Mouse (Mus musculus) hindbrain, postnatal 0 days (tissue): Measurements from ENCODE around the gene Vamp2. TPM values are rescaled to one million over a fixed set of nuclear protein-coding genes. Genes with fewer than 3 reads are reported as not detected.
A peak's percentile ranks its signal among the peaks of the same experiment; 100 is the strongest.

ENCODE experiments used
- ATAC-seq: fragments of 200-750 bp; cut with Nextera tagmentation; 2 replicates; pipeline ENCODE4 v1.8.0; 2017; ENCODE audit warnings: mild to moderate bottlenecking, moderate TSS enrichment, moderate library complexity
- DNase-seq: peaks from one replicate; pipeline ENCODE4 v3.0.0-alpha.2; 2015; ENCODE audit warnings: low spot score
- H3K27ac ChIP-seq: fragments of 300-500 bp; sonication (generic); 2 replicates; pipeline ENCODE4 v1.5.1; 2014; ENCODE audit warnings: mild to moderate bottlenecking
- H3K27me3 ChIP-seq: fragments of 300-500 bp; sonication (generic); 2 replicates; pipeline ENCODE4 v1.6.1; 2014; ENCODE audit warnings: low read length, mixed read lengths; ENCODE audit not compliant: insufficient read depth
- H3K36me3 ChIP-seq: fragments of 300-500 bp; sonication (generic); 2 replicates; pipeline ENCODE4 v1.6.1; 2014; ENCODE audit warnings: low read length, mixed read lengths; ENCODE audit not compliant: insufficient read depth
- H3K4me1 ChIP-seq: fragments of 300-500 bp; sonication (generic); 2 replicates; pipeline ENCODE4 v1.6.1; 2014; ENCODE audit warnings: antibody characterized with exemption, low read length, mixed read lengths; ENCODE audit not compliant: insufficient read depth
- H3K4me2 ChIP-seq: fragments of 300-500 bp; sonication (generic); 2 replicates; pipeline ENCODE4 v1.6.1; 2014; ENCODE audit warnings: low read depth, mild to moderate bottlenecking, low read length, moderate library complexity, mixed read lengths
- H3K4me3 ChIP-seq: fragments of 300-500 bp; sonication (generic); 2 replicates; pipeline ENCODE4 v1.5.1; 2014; ENCODE audit warnings: low read length
- H3K9ac ChIP-seq: fragments of 300-500 bp; sonication (generic); replicated peaks from 2 replicates; pipeline ENCODE4 v1.6.1; 2014; ENCODE audit warnings: mild to moderate bottlenecking, low read length, moderate library complexity, mixed read lengths
- H3K9me3 ChIP-seq: fragments of 300-500 bp; sonication (generic); 2 replicates; pipeline ENCODE4 v1.6.1; 2016; ENCODE audit warnings: low read length, mixed read lengths
- CTCF ChIP-seq: IDR thresholded peaks from 2 replicates; pipeline ENCODE4 v1.5.1; 2016; ENCODE audit warnings: antibody characterized with exemption, control low read depth, low read depth
- WGBS: fragments of 180-500 bp; shearing (Covaris S2); extraction: QIAGEN DNeasy Blood & Tissue Kit; methylation state at CpG from one replicate; pipeline ENCODE4 v1.1.7; 2014; 5-methylcytosine and 5-hydroxymethylcytosine counted together
- polyA plus RNA-seq: library from polyadenylated mRNA; unstranded; fragments of >200 nt; fragmentation: Nextera tagmentation; extraction: Ambion mirVana; gene quantifications from 2 replicates; pipeline ENCODE4 v1.2.1, GENCODE M21; 2015
- total RNA-seq: library from RNA; depleted of rRNA; stranded (reverse); fragments of >200 nt; gene quantifications from 2 replicates; pipeline ENCODE4 v1.2.3, GENCODE M21; 2014; rRNA removed

Gene Vamp2
- 146 and 148 TPM in 2 replicates for total RNA-seq
- polyA plus RNA-seq, result 417 and 489 TPM in 2 replicates

GRCm38 (mm10) chr11:69088103-69088855 lies at the start of gene Vamp2:
Vamp2 (plus strand) TSS chr11:69088490.
- TF ChIP-seq CTCF, result no peak
- peak; percentile 97 for DNase-seq
- H3K36me3 ChIP-seq, result peaks cover 6% of the 10 kb centered on the region; the same call in 1 of the 2 replicates
- H3K9ac ChIP-seq, result peak within 1 kb of the TSS; percentile 100
- H3K27me3 ChIP-seq, result no peaks in the 10 kb centered on the region
- peak within 1 kb of the TSS; percentile 99 for H3K27ac ChIP-seq
- peak within 1 kb of the TSS; percentile 99 for H3K4me3 ChIP-seq
- H3K4me1 ChIP-seq, result peaks cover 13% of the 10 kb centered on the region
- under 1% methylated on average over 66 of the region's 67 CpGs for WGBS
- peak; percentile 91 for ATAC-seq
- no peaks in the 10 kb centered on the region for H3K9me3 ChIP-seq
- H3K4me2 ChIP-seq, result peak within 1 kb of the TSS; percentile 97

- no peak for TF ChIP-seq CTCF
- WGBS, result under 1% methylated on average over 54 of the region's 54 CpGs
- no peak within 1 kb of the TSS; the same call in 1 of the 2 replicates for H3K27ac ChIP-seq
Observed at GRCm38 (mm10) chr11:69045531-69046394, 42.5 kb upstream of the Vamp2 start, which contains the start of gene Aurkb. Aurkb (plus strand) TSS chr11:69045647.

GRCm38 (mm10) chr11:69046395-69046774 lies 41.9 kb upstream of the Vamp2 start:
- no peaks in the 10 kb centered on the region for H3K4me1 ChIP-seq
- DNase-seq, result no peak
- no peaks in the 10 kb centered on the region for H3K9me3 ChIP-seq
- ATAC-seq, result no peak
- peak overlapping the region; percentile 49; the same call in 1 of the 2 replicates for H3K9ac ChIP-seq
- H3K36me3 ChIP-seq, result no peaks in the 10 kb centered on the region
- no peak overlapping the region for H3K27ac ChIP-seq
- TF ChIP-seq CTCF, result no peak
- 15% methylated on average over 9 of the region's 9 CpGs for WGBS
- H3K4me3 ChIP-seq, result peak overlapping the region; percentile 62
- H3K27me3 ChIP-seq, result no peaks in the 10 kb centered on the region
- H3K4me2 ChIP-seq, result peak overlapping the region; percentile 99

More at GRCm38 (mm10) chr11:69045531-69046394, 42.5 kb upstream of the Vamp2 start, which contains the start of gene Aurkb:
- H3K4me1 ChIP-seq, result no peaks in the 10 kb centered on the region
- no peaks in the 10 kb centered on the region for H3K36me3 ChIP-seq
- peak; percentile 78 for ATAC-seq
- peak; percentile 95 for DNase-seq
- H3K9ac ChIP-seq, result peak within 1 kb of the TSS; percentile 49; the same call in 1 of the 2 replicates
- H3K27me3 ChIP-seq, result no peaks in the 10 kb centered on the region
- H3K4me3 ChIP-seq, result peak within 1 kb of the TSS; percentile 62
- peak within 1 kb of the TSS; percentile 99 for H3K4me2 ChIP-seq
- no peaks in the 10 kb centered on the region for H3K9me3 ChIP-seq

GRCm38 (mm10) chr11:69047592-69047991 lies 40.7 kb upstream of the Vamp2 start:
- no peak for DNase-seq
- Histone ChIP-seq H3K27me3 (no peaks in the 10 kb centered on the region), H3K9ac (no peak overlapping the region), H3K36me3 (no peaks in the 10 kb centered on the region), H3K9me3 (no peaks in the 10 kb centered on the region), H3K4me1 (no peaks in the 10 kb centered on the region), H3K4me3 (no peak overlapping the region), H3K4me2 (0 out of 2 replicates have a peak overlapping the region, but pooled peaks have one; percentile 99), H3K27ac (no peak overlapping the region)
- ATAC-seq, result no peak
- no peak for TF ChIP-seq CTCF
- WGBS, result 83% methylated on average over 12 of the region's 12 CpGs

GRCm38 (mm10) chr11:69048151-69048550 lies 40.1 kb upstream of the Vamp2 start:
- ATAC-seq, result no peak
- 95% methylated on average over 14 of the region's 14 CpGs for WGBS
- H3K36me3 ChIP-seq, result no peaks in the 10 kb centered on the region
- no peak for DNase-seq
- no peaks in the 10 kb centered on the region for H3K9me3 ChIP-seq
- no peaks in the 10 kb centered on the region for H3K27me3 ChIP-seq
- H3K27ac ChIP-seq, result no peak overlapping the region
- H3K4me2 ChIP-seq, result no peak overlapping the region
- TF ChIP-seq CTCF, result no peak
- H3K4me3 ChIP-seq, result no peak overlapping the region
- no peak overlapping the region for H3K9ac ChIP-seq
- no peaks in the 10 kb centered on the region for H3K4me1 ChIP-seq

GRCm38 (mm10) chr11:69050748-69051147 lies 37.5 kb upstream of the Vamp2 start:
- WGBS, result 80% methylated on average over 8 of the region's 8 CpGs
- no peak for TF ChIP-seq CTCF

More at GRCm38 (mm10) chr11:69050748-69051147, 37.5 kb upstream of the Vamp2 start:
- Histone ChIP-seq H3K4me2 (no peak overlapping the region), H3K9me3 (no peaks in the 10 kb centered on the region), H3K27ac (no peak overlapping the region), H3K27me3 (no peaks in the 10 kb centered on the region), H3K4me1 (no peaks in the 10 kb centered on the region), H3K36me3 (no peaks in the 10 kb centered on the region), H3K9ac (no peak overlapping the region), H3K4me3 (no peak overlapping the region)
- no peak for ATAC-seq
- no peak for DNase-seq
